Mouse (Mus musculus): ENCODE measurements around the gene Meig1. TPM values are rescaled to one million over a fixed set of nuclear protein-coding genes. Genes with fewer than 3 reads are reported as not detected.

Meig1 gene
- polyA plus RNA-seq (2015; fragmentation: Nextera tagmentation; extraction: Ambion mirVana): 27.0 and 34.6 TPM in 2 replicates

DNA sequence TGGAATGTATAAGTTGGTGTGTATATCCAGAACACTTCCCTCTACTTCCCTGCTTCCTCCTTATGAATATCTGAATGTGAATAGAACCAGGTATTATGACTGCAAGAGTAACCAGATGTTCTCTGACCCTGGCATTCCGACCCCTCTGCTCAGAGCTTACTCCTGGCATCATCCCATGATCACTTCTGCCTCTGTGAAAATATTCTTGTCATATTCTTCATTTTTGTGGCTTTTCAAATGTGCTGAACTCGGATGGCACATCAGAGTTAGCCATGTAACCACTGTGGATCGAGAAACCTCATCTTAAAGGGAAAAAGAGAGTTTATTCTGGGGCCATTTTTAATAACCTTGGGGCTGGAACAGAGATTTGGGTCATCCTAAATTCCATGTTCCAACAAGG lies at the start of gene Meig1:
Gene Meig1, minus strand, starts transcription at position 101 of the 400 bp plus-strand sequence.
- H3K27ac ChIP-seq (ENCODE audit: low read length): no peak within 1 kb of the TSS; the same call in 1 of the 2 replicates
- no peak for DNase-seq (ENCODE audit: low spot score)
- peak within 1 kb of the TSS; percentile 92; the same call in 1 of the 2 replicates for H3K4me2 ChIP-seq (replicated peaks; ENCODE audit: low read depth, low read length)
- H3K27me3 ChIP-seq (replicated peaks; ENCODE audit: insufficient read depth, low read length): no peaks in the 10 kb centered on the region
- TF ChIP-seq CTCF (IDR thresholded peaks at IDR 0.05) (no peak), EP300 (IDR thresholded peaks at IDR 0.05) (no peak)
- H3K4me3 ChIP-seq (ENCODE audit: low read depth, low read length): no peak within 1 kb of the TSS
- H3K9me3 ChIP-seq (ENCODE audit: low read length): no peaks in the 10 kb centered on the region
- H3K36me3 ChIP-seq (ENCODE audit: insufficient read depth, low read length): no peaks in the 10 kb centered on the region
- H3K4me1 ChIP-seq (ENCODE audit: insufficient read depth, low read depth, low read length): no peaks in the 10 kb centered on the region; the same call in 1 of the 2 replicates
- ATAC-seq: no peak
- 58% methylated on average over 3 of the region's 3 CpGs for WGBS
- no peak within 1 kb of the TSS for H3K9ac ChIP-seq (replicated peaks; ENCODE audit: low read depth)

DNA sequence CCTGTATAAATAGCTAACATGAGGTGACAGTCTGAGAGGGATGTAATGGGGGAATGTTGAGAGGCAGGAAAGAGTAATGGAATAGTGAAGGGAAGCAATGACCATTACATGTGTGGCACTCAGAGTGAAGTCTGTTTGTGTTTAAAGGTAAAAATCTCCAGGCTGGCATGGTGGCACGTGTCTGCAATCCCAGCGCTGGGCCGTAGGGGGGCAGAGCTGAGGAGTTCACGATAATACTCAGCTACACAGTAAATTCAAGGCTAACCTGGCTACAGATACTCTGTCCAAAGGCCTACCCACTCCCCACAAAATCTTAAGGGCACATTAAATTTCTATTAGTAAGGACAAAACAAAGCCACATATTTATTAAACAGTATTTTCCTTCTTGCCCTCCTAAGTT lies 34.1 kb upstream of the Meig1 start:
- 71% methylated on average over 4 of the region's 4 CpGs for WGBS
- H3K4me2 ChIP-seq (replicated peaks; ENCODE audit: low read depth, low read length): no peak overlapping the region

DNA sequence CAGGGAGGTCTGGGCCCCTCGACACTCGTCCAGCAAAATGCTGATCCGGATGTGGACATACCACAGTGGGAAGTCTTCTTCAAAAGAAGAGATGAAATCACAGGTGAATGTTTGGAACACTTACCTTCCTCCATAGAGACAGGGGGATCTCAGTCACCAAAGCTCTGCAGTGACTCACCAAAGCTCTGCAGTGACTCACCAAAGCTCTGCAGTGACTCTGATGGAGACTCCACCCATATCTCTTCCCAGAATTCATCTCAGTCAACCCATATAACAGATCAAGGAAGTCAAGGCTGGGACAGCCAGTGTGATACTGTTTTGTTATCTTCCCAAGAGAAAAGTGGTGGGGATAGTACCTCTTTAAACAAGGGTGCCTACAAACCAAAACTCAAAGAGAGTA lies 30.6 kb upstream of the Meig1 start:
- no peak for DNase-seq (ENCODE audit: low spot score)
- TF ChIP-seq EP300 (IDR thresholded peaks at IDR 0.05) (no peak), CTCF (IDR thresholded peaks at IDR 0.05) (no peak)
- H3K36me3 ChIP-seq (ENCODE audit: insufficient read depth, low read length): no peaks in the 10 kb centered on the region
- no peak overlapping the region for H3K9ac ChIP-seq (replicated peaks; ENCODE audit: low read depth)
- no peaks in the 10 kb centered on the region for H3K9me3 ChIP-seq (ENCODE audit: low read length)
- H3K4me1 ChIP-seq (ENCODE audit: insufficient read depth, low read depth, low read length): no peaks in the 10 kb centered on the region
- no peak overlapping the region for H3K4me3 ChIP-seq (ENCODE audit: low read depth, low read length)
- ATAC-seq: no peak
- 84% methylated on average over 3 of the region's 3 CpGs for WGBS
- no peaks in the 10 kb centered on the region for H3K27me3 ChIP-seq (replicated peaks; ENCODE audit: insufficient read depth, low read length)
- no peak overlapping the region for H3K27ac ChIP-seq (ENCODE audit: low read length)
- H3K4me2 ChIP-seq (replicated peaks; ENCODE audit: low read depth, low read length): no peak overlapping the region

More for the DNA sequence above, 34.1 kb upstream of the Meig1 start:
- Histone ChIP-seq H3K9ac (replicated peaks; ENCODE audit: low read depth) (no peak overlapping the region), H3K27me3 (replicated peaks; ENCODE audit: insufficient read depth, low read length) (no peaks in the 10 kb centered on the region), H3K4me3 (ENCODE audit: low read depth, low read length) (no peak overlapping the region), H3K4me1 (ENCODE audit: insufficient read depth, low read depth, low read length) (no peaks in the 10 kb centered on the region), H3K36me3 (ENCODE audit: insufficient read depth, low read length) (no peaks in the 10 kb centered on the region), H3K9me3 (ENCODE audit: low read length) (no peaks in the 10 kb centered on the region), H3K27ac (ENCODE audit: low read length) (no peak overlapping the region)
- TF ChIP-seq CTCF (IDR thresholded peaks at IDR 0.05) (peak; percentile 19; the same call in 1 of the 2 replicates), EP300 (IDR thresholded peaks at IDR 0.05) (no peak)
- DNase-seq (ENCODE audit: low spot score) (no peak), ATAC-seq (no peak)

DNA sequence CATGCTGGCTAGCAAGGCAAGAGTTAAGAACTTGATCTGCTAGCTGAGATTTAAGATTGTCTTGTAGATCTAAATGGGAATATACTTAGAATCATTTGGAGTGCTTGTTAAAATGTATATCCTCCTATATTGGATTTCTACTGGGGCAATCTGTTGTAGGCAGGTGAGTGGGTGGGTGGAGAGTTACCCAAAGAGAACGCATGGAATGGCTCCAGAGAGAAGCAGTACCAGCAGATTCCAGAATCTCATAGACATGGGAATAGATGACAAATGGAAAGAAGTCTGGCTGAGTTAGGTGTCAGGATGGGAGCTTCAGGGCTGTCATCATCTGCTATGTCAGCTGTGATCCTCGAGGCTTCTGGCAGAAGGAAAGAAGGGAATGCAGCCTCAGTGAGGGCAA lies 27.0 kb upstream of the Meig1 start:
- ATAC-seq: no peak

DNA sequence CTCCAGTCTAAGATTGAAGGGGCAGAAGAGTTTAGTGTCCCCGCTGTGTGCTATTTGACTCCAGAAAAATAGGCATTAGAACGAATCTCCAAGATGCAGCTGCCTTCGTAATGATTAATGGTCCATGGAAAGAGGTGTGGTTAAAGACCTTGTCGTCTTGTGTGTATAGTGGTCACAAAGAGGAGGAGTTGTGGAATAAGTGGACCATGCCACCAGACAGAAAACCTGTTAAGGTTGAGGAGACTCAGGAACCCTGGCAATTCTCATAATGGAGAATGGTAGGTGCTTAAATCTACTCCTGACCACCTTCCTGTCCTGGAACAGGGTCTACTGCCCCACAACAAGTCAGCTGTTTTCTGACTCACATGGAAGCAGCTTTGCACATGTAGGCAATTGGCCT lies 23.5 kb upstream of the Meig1 start:
- 68% methylated on average over 4 of the region's 4 CpGs for WGBS
- TF ChIP-seq EP300 (IDR thresholded peaks at IDR 0.05) (no peak), CTCF (IDR thresholded peaks at IDR 0.05) (no peak)
- Histone ChIP-seq H3K27ac (ENCODE audit: low read length) (no peak overlapping the region), H3K9ac (replicated peaks; ENCODE audit: low read depth) (no peak overlapping the region), H3K27me3 (replicated peaks; ENCODE audit: insufficient read depth, low read length) (no peaks in the 10 kb centered on the region), H3K36me3 (ENCODE audit: insufficient read depth, low read length) (peaks cover 19% of the 10 kb centered on the region; the same call in 1 of the 2 replicates), H3K4me2 (replicated peaks; ENCODE audit: low read depth, low read length) (no peak overlapping the region), H3K4me1 (ENCODE audit: insufficient read depth, low read depth, low read length) (no peaks in the 10 kb centered on the region), H3K9me3 (ENCODE audit: low read length) (no peaks in the 10 kb centered on the region), H3K4me3 (ENCODE audit: low read depth, low read length) (no peak overlapping the region)
- ATAC-seq (no peak), DNase-seq (ENCODE audit: low spot score) (no peak)

More for the DNA sequence above, 27.0 kb upstream of the Meig1 start:
- 63% methylated on average over 2 of the region's 2 CpGs for WGBS
- no peak for TF ChIP-seq EP300 (IDR thresholded peaks at IDR 0.05)
- no peak for TF ChIP-seq CTCF (IDR thresholded peaks at IDR 0.05)
- Histone ChIP-seq H3K36me3 (ENCODE audit: insufficient read depth, low read length) (peaks cover 8% of the 10 kb centered on the region; the same call in 1 of the 2 replicates), H3K27ac (ENCODE audit: low read length) (no peak overlapping the region), H3K4me2 (replicated peaks; ENCODE audit: low read depth, low read length) (no peak overlapping the region), H3K9ac (replicated peaks; ENCODE audit: low read depth) (no peak overlapping the region), H3K4me1 (ENCODE audit: insufficient read depth, low read depth, low read length) (no peaks in the 10 kb centered on the region), H3K27me3 (replicated peaks; ENCODE audit: insufficient read depth, low read length) (no peaks in the 10 kb centered on the region), H3K9me3 (ENCODE audit: low read length) (no peaks in the 10 kb centered on the region), H3K4me3 (ENCODE audit: low read depth, low read length) (no peak overlapping the region)
- DNase-seq (ENCODE audit: low spot score): no peak

DNA sequence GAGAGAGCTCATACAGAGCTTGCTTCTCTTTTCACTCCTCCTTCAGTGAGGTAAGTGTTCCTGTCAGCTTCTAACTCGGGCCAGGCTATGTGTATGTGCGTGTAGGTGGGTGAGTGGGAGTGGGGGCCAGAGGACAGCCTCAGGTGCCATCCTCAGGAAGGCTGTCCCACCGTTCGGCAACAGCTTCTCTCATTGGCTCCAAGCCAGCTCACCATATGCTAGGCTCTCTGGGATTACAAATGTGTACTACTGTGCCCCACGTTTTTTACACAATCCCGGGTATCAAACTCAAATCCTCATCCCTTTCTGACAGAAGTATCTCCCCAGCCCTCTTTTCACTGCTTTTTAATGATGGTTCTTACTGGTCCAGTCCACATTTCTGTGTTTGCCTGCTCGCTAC lies 21.8 kb upstream of the Meig1 start:
- no peak for DNase-seq (ENCODE audit: low spot score)
- no peak for TF ChIP-seq CTCF (IDR thresholded peaks at IDR 0.05)
- no peak for TF ChIP-seq EP300 (IDR thresholded peaks at IDR 0.05)
- H3K36me3 ChIP-seq (ENCODE audit: insufficient read depth, low read length): peaks cover 19% of the 10 kb centered on the region; the same call in 1 of the 2 replicates
- no peaks in the 10 kb centered on the region for H3K27me3 ChIP-seq (replicated peaks; ENCODE audit: insufficient read depth, low read length)
- H3K4me1 ChIP-seq (ENCODE audit: insufficient read depth, low read depth, low read length): no peaks in the 10 kb centered on the region
- no peak overlapping the region for H3K9ac ChIP-seq (replicated peaks; ENCODE audit: low read depth)
- H3K4me2 ChIP-seq (replicated peaks; ENCODE audit: low read depth, low read length): no peak overlapping the region
- no peak overlapping the region for H3K4me3 ChIP-seq (ENCODE audit: low read depth, low read length)
- no peaks in the 10 kb centered on the region for H3K9me3 ChIP-seq (ENCODE audit: low read length)
- ATAC-seq: no peak
- WGBS: 55% methylated on average over 7 of the region's 7 CpGs
- no peak overlapping the region for H3K27ac ChIP-seq (ENCODE audit: low read length)

DNA sequence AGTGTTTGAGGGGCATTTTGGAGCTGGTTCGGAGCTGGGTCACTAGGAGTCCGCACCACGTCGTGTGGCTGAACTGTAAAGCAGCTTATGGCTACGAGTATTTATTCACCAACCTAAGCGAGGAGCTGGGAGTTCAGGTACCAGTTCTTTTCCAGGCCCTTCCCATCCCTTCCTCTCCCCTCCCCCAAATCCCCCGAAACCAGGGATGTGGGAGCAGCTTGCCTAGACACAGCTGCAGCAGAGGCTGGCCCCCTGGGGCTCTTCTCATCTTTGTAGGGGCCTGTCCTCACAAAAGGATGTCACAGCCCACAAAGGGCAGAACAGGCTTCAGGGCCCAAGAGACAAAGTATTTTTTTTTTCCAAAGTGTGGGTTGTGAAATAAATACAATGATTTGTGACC lies 15.5 kb upstream of the Meig1 start:
- Histone ChIP-seq H3K4me1 (ENCODE audit: insufficient read depth, low read depth, low read length) (no peaks in the 10 kb centered on the region), H3K4me3 (ENCODE audit: low read depth, low read length) (no peak overlapping the region), H3K36me3 (ENCODE audit: insufficient read depth, low read length) (0 out of 2 replicates have a peak, but pooled peaks cover 6% of the 10 kb centered on the region), H3K9me3 (ENCODE audit: low read length) (no peaks in the 10 kb centered on the region), H3K9ac (replicated peaks; ENCODE audit: low read depth) (no peak overlapping the region), H3K27me3 (replicated peaks; ENCODE audit: insufficient read depth, low read length) (no peaks in the 10 kb centered on the region), H3K27ac (ENCODE audit: low read length) (no peak overlapping the region), H3K4me2 (replicated peaks; ENCODE audit: low read depth, low read length) (no peak overlapping the region)
- WGBS: 69% methylated on average over 7 of the region's 7 CpGs
- TF ChIP-seq EP300 (IDR thresholded peaks at IDR 0.05) (no peak), CTCF (IDR thresholded peaks at IDR 0.05) (no peak)
- DNase-seq (ENCODE audit: low spot score) (no peak), ATAC-seq (no peak)

Measured in lung, postnatal 0 days (tissue).